Mouse (Mus musculus) adrenal gland, adult 10 weeks (tissue): ENCODE measurements around the gene Pdha2. TPM values are rescaled to one million over a fixed set of nuclear protein-coding genes. Genes with fewer than 3 reads are reported as not detected.

Experiments used
- polyA plus RNA-seq: library from polyadenylated mRNA; stranded (reverse); fragments of 350-450 nt; fragmentation: Illumina TruSeq; extraction: RNeasy Lipid Tissue Mini Kit (QIAGEN cat#74804); gene quantifications from one replicate; pipeline ENCODE4 v1.2.3, GENCODE M21; 2014; ENCODE audit warnings: low read depth, low replicate concordance

Pdha2 gene
- polyA plus RNA-seq, result not detected

GRCm38 (mm10) chr3:141212255-141212654, at the start of gene Pdha2:
Gene Pdha2 (minus strand): TSS chr3:141212355.

